Mouse (Mus musculus) C2C12 (cell line): ENCODE data around the gene Cacna1a. TPM values are rescaled to one million over a fixed set of nuclear protein-coding genes. Genes with fewer than 3 reads are reported as not detected.
A peak's percentile ranks its signal among the peaks of the same experiment; 100 is the strongest.

ENCODE experiments used
- H3K27me3 ChIP-seq: one replicate; pipeline ENCODE4 v1.6.1; 2011; ENCODE audit not compliant: control insufficient read depth, insufficient read depth, insufficient read length
- H3K36me3 ChIP-seq: one replicate; pipeline ENCODE4 v1.6.1; 2011; ENCODE audit not compliant: control insufficient read depth, insufficient read depth
- H3K4me3 ChIP-seq: one replicate; pipeline ENCODE4 v1.5.1; 2011; ENCODE audit warnings: mild to moderate bottlenecking, control low read depth; ENCODE audit not compliant: poor library complexity, insufficient read depth, severe bottlenecking
- H3K79me2 ChIP-seq: one replicate; pipeline ENCODE4 v1.6.1; 2011; ENCODE audit not compliant: control insufficient read depth, insufficient read depth
- H3K79me3 ChIP-seq: one replicate; pipeline ENCODE4 v1.6.1; 2011; ENCODE audit warnings: low read depth, control low read depth
- H3ac ChIP-seq: one replicate; pipeline ENCODE3; 2011; ENCODE audit warnings: low read depth; ENCODE audit not compliant: control insufficient read depth, insufficient read length
- CEBPB ChIP-seq: IDR thresholded peaks from one replicate; pipeline ENCODE4 v1.6.1; 2011; ENCODE audit warnings: low read depth, mild to moderate bottlenecking, control low read depth, moderate library complexity
- CTCF ChIP-seq: IDR thresholded peaks from one replicate; pipeline ENCODE4 v1.5.1; 2011; ENCODE audit not compliant: control insufficient read depth, insufficient read depth, insufficient read length
- FOSL1 ChIP-seq: IDR thresholded peaks from one replicate; pipeline ENCODE4 v1.8.0; 2011; ENCODE audit warnings: mild to moderate bottlenecking, low read length; ENCODE audit not compliant: poor library complexity, insufficient read depth, severe bottlenecking
- MAX ChIP-seq: IDR thresholded peaks from one replicate; pipeline ENCODE4 v1.6.1; 2011; ENCODE audit warnings: mild to moderate bottlenecking, control low read depth
- MYOD1 ChIP-seq: IDR thresholded peaks from one replicate; pipeline ENCODE4 v1.6.1; 2011; ENCODE audit warnings: low read depth; ENCODE audit not compliant: control insufficient read depth, insufficient read length
- MYOG ChIP-seq: IDR thresholded peaks from one replicate; pipeline ENCODE4 v1.6.1; 2011; ENCODE audit not compliant: control insufficient read depth, insufficient read length; ENCODE audit errors: extremely low read depth
- USF1 ChIP-seq: IDR thresholded peaks from one replicate; pipeline ENCODE4 v1.6.1; 2011; ENCODE audit warnings: low read depth, mild to moderate bottlenecking, control low read depth, moderate library complexity
- polyA plus RNA-seq: library from polyadenylated mRNA; unstranded; fragments of >200 nt; fragmentation: generic; extraction: Trizol; gene quantifications from one replicate; pipeline ENCODE4 v1.2.1, GENCODE M21; 2012; ENCODE audit warnings: missing spikeins

Gene Cacna1a
- polyA plus RNA-seq, 1 experiment, result 3.1 TPM

GRCm38 (mm10) chr8:84681476-84681875 lies 293.2 kb downstream of the Cacna1a start:
- Histone ChIP-seq H3K36me3 (peaks cover 65% of the 10 kb centered on the region), H3K79me2 (peaks cover 98% of the 10 kb centered on the region), H3ac (no peak overlapping the region), H3K27me3 (no peaks in the 10 kb centered on the region), H3K79me3 (peaks cover 92% of the 10 kb centered on the region), H3K4me3 (no peak overlapping the region)
- TF ChIP-seq CEBPB (no peak), MYOD1 (no peak), MAX (no peak), CTCF (no peak), MYOG (no peak), USF1 (no peak), FOSL1 (no peak)

- Histone ChIP-seq H3K79me2 (peaks cover 100% of the 10 kb centered on the region), H3ac (no peak overlapping the region), H3K27me3 (no peaks in the 10 kb centered on the region), H3K36me3 (peaks cover 62% of the 10 kb centered on the region), H3K4me3 (no peak overlapping the region), H3K79me3 (peaks cover 95% of the 10 kb centered on the region)
- TF ChIP-seq MYOG (no peak), MAX (no peak), CTCF (no peak), MYOD1 (no peak), CEBPB (no peak), FOSL1 (no peak), USF1 (no peak)
These were observed 294.0 kb downstream of the Cacna1a start for GRCm38 (mm10) chr8:84682257-84682656.

GRCm38 (mm10) chr8:84684537-84684936 lies 296.3 kb downstream of the Cacna1a start:
- Histone ChIP-seq H3K79me2 (peaks cover 97% of the 10 kb centered on the region), H3K27me3 (no peaks in the 10 kb centered on the region), H3K79me3 (peaks cover 77% of the 10 kb centered on the region), H3K4me3 (no peak overlapping the region), H3ac (no peak overlapping the region), H3K36me3 (peaks cover 41% of the 10 kb centered on the region)
- no peak for TF ChIP-seq CEBPB
- TF ChIP-seq MYOG, result no peak

- Histone ChIP-seq H3ac (peak within 1 kb of the TSS; percentile 76), H3K79me2 (peaks cover 97% of the 10 kb centered on the region), H3K36me3 (peaks cover 41% of the 10 kb centered on the region), H3K4me3 (peak within 1 kb of the TSS; percentile 83), H3K79me3 (peaks cover 74% of the 10 kb centered on the region), H3K27me3 (no peaks in the 10 kb centered on the region)
- TF ChIP-seq USF1 (peak; percentile 75), MYOD1 (no peak)
These were observed 298.2 kb downstream of the Cacna1a start, which contains the start of gene Trmt1 for GRCm38 (mm10) chr8:84686191-84687002. Gene Trmt1, plus strand, starts transcription at chr8:84686307.

- no peak for TF ChIP-seq CTCF
- TF ChIP-seq CEBPB, result no peak
- no peak for TF ChIP-seq FOSL1
- no peak for TF ChIP-seq USF1
- TF ChIP-seq MYOD1, result no peak
- no peak for TF ChIP-seq MAX
- no peak for TF ChIP-seq MYOG
- H3K36me3 ChIP-seq, result peaks cover 43% of the 10 kb centered on the region
- peak overlapping the region; percentile 83 for H3K4me3 ChIP-seq
- H3K79me3 ChIP-seq, result peaks cover 67% of the 10 kb centered on the region
- H3K27me3 ChIP-seq, result no peaks in the 10 kb centered on the region
- peaks cover 94% of the 10 kb centered on the region for H3K79me2 ChIP-seq
- peak overlapping the region; percentile 98 for H3ac ChIP-seq
These were observed 298.9 kb downstream of the Cacna1a start for GRCm38 (mm10) chr8:84687003-84687704.
